Mouse (Mus musculus) liver, adult 2 months (tissue): Measurements from ENCODE around the gene Serpinf2. TPM values are rescaled to one million over a fixed set of nuclear protein-coding genes. Genes with fewer than 3 reads are reported as not detected.
"Not testable (repeated sequence)": the region's sequence is repeated elsewhere in the genome, so short reads cannot be mapped to it uniquely, and the experiment has no call there.

Source experiments
- DNase-seq: peaks from one replicate; pipeline ENCODE4 v3.0.0-alpha.2; 2011; ENCODE audit warnings: low read depth, low spot score; ENCODE audit errors: extremely low read depth
- H3K27ac ChIP-seq: fragments of 200-500 bp; replicated peaks from 2 replicates; pipeline ENCODE4 v1.5.1; 2012; ENCODE audit warnings: low read depth, mild to moderate bottlenecking, control low read depth, inconsistent platforms, low read length; ENCODE audit not compliant: insufficient read depth
- H3K27me3 ChIP-seq: fragments of 200-500 bp; 2 replicates; pipeline ENCODE4 v1.6.1; 2012; ENCODE audit warnings: mild to moderate bottlenecking, moderate library complexity, low read length, inconsistent platforms; ENCODE audit not compliant: control insufficient read depth, insufficient read depth
- H3K36me3 ChIP-seq: fragments of 200-500 bp; 2 replicates; pipeline ENCODE4 v1.6.1; 2012; ENCODE audit warnings: low read length, inconsistent platforms; ENCODE audit not compliant: control insufficient read depth, insufficient read depth
- H3K4me1 ChIP-seq: fragments of 200-500 bp; 2 replicates; pipeline ENCODE4 v1.6.1; 2011; ENCODE audit warnings: low read length; ENCODE audit not compliant: control insufficient read depth, insufficient read depth
- H3K4me3 ChIP-seq: fragments of 200-500 bp; 2 replicates; pipeline ENCODE4 v1.5.1; 2011; ENCODE audit warnings: low read depth, mild to moderate bottlenecking, control low read depth, low read length, moderate library complexity; ENCODE audit not compliant: insufficient read depth
- H3K79me2 ChIP-seq: fragments of 200-500 bp; 2 replicates; pipeline ENCODE4 v1.6.1; 2012; ENCODE audit warnings: inconsistent platforms, mild to moderate bottlenecking, low read length, moderate library complexity; ENCODE audit not compliant: control insufficient read depth, insufficient read depth
- H3K9ac ChIP-seq: fragments of 200-500 bp; 2 replicates; pipeline ENCODE4 v1.6.1; 2012; ENCODE audit warnings: low read depth, mild to moderate bottlenecking, control low read depth, inconsistent platforms, low read length
- CTCF ChIP-seq: fragments of 200-500 bp; IDR thresholded peaks from 2 replicates; pipeline ENCODE4 v1.5.1; 2011; ENCODE audit warnings: low read depth, low read length, control low read depth
- POLR2A ChIP-seq: fragments of 200-500 bp; IDR thresholded peaks from 2 replicates; pipeline ENCODE4 v1.6.1; 2011; ENCODE audit warnings: low read length, control low read depth; ENCODE audit not compliant: insufficient read depth; ENCODE audit errors: extremely low read depth
- WGBS: fragments of 180-500 bp; shearing (Covaris S2); methylation state at CpG from one replicate; pipeline ENCODE4 v1.1.7; 2018; 5-methylcytosine and 5-hydroxymethylcytosine counted together
- polyA plus RNA-seq: library from polyadenylated mRNA; depleted of rRNA; stranded (reverse); fragments of >200 nt; gene quantifications from 2 replicates; pipeline ENCODE4 v1.2.3, GENCODE M21; 2012
- total RNA-seq: library from RNA; depleted of rRNA; stranded (reverse); fragments of >200 nt; gene quantifications from 2 replicates; pipeline ENCODE4 v1.2.3, GENCODE M21; 2014

Serpinf2 gene
- total and polyA plus RNA-seq, 2 experiments, result 687 to 1,654 TPM

DNA sequence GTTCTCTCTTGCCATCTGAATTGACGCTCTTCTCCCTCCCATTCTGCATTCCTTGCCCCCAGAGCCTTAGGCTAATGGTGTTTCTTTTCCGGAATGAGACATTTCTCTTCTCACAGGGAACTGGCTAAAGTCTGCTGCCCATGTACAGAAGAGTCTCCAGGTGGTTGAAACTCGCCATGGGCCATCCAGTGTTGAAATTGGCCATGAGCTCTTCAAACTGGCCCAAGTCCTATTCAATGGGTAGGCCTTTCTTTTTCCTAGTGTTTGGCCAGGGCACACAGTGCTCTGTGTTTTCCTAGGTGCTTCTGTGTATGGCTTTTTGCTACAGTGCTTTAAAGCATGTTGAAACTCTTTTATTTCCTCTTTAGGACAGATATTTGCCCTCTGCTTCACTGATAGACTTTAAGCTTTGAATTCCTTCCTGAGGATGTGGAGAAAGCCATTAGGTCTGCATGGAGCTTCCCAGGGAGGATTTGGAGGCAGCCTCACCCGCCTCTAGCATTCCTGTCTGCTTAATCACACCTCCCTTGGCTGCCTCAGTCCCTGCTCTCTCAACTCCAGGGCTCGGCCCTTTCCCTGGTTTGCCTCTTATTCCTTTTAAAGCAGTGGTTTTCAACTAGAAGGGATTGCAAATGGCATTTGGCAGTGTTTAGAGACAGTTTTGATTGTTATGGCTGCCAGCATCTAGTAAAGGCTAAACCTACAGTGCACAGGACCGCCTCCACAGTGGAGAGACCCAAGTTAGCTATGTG lies 35.9 kb downstream of the Serpinf2 start:
- Histone ChIP-seq H3K36me3 (no peaks in the 10 kb centered on the region), H3K27me3 (no peaks in the 10 kb centered on the region), H3K79me2 (no peaks in the 10 kb centered on the region), H3K27ac (peak overlapping the region; percentile 48), H3K4me3 (no peak overlapping the region), H3K9ac (no peak overlapping the region), H3K4me1 (peaks cover 14% of the 10 kb centered on the region)
- TF ChIP-seq CTCF, result no peak
- no peak for TF ChIP-seq POLR2A
- 71% methylated on average over 6 of the region's 6 CpGs for WGBS
- peak; percentile 61 for DNase-seq

DNA sequence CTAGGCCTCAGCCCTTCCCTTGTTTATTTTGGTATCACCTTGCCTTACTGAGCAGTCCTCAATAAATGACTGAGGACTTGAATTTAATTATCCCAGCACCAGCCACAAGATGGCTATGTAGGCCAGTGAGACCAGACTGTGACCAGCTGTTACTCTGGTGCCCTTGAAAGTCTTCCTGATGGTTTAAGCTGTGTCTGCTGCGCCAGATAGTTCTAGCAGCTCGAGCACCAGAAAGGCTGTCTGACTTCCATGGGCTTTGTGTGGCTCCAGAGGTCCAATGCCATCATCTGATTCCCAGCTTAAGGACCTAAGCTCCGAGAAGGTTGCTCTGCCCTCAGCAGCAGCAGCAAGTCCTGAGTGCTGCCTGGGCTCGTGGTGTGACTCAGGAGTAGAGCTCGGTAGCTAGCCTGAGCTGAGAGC lies 37.1 kb downstream of the Serpinf2 start:
- DNase-seq, result peak; percentile 82
- 17% methylated on average over 5 of the region's 5 CpGs for WGBS
- no peaks in the 10 kb centered on the region for H3K79me2 ChIP-seq
- no peak for TF ChIP-seq POLR2A
- peak; percentile 68 for TF ChIP-seq CTCF
- peaks cover 14% of the 10 kb centered on the region for H3K4me1 ChIP-seq
- no peak overlapping the region for H3K4me3 ChIP-seq
- no peaks in the 10 kb centered on the region for H3K36me3 ChIP-seq
- no peaks in the 10 kb centered on the region for H3K27me3 ChIP-seq
- H3K9ac ChIP-seq, result peak overlapping the region; percentile 53
- peak overlapping the region; percentile 67 for H3K27ac ChIP-seq

DNA sequence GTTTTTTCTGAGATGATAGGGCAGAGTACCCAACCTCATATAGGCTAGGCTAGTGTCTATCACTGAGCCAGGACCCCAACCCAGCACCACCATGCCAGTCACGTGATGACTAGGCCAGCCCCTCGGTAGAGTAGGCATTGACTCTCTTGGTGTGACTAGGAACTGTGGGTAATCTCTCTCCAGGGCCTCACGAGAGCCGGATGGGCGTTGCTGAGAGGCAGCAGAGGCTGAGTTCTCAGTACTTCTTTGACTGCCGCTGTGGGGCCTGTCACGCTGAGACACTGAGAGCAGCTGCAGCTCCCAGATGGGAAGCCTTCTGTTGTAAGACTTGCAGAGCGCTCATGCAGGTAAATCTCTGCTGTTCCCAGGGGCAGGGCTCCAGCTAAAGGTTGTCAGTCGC lies 39.3 kb downstream of the Serpinf2 start:
- Histone ChIP-seq H3K4me3 (no peak overlapping the region), H3K27ac (no peak overlapping the region), H3K4me1 (peaks cover 14% of the 10 kb centered on the region), H3K79me2 (no peaks in the 10 kb centered on the region), H3K27me3 (no peaks in the 10 kb centered on the region), H3K36me3 (no peaks in the 10 kb centered on the region), H3K9ac (no peak overlapping the region)
- no peak for DNase-seq
- 92% methylated on average over 9 of the region's 9 CpGs for WGBS
- TF ChIP-seq POLR2A, result no peak
- TF ChIP-seq CTCF, result no peak

DNA sequence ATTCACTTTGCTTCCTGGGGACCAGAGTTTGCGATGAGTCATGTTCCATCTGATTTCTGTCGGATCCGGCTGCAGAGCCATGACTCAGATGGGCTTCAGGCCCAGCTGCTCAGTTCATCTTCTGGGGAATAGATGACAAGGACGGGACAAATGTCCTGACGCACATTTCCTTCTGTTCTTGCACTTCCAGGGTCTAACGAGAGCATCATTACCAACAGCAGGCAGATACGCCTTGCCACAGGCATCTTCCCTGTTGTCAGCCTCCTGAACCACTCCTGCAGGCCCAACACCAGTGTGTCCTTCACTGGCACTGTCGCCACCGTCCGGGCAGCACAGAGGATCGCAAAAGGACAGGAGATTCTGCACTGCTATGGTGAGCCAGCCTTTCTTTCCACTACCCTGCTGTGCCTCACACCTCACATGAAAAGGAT lies 40.0 kb downstream of the Serpinf2 start:
- DNase-seq, result no peak
- TF ChIP-seq CTCF, result no peak
- TF ChIP-seq POLR2A, result no peak
- 83% methylated on average over 11 of the region's 11 CpGs for WGBS
- H3K9ac ChIP-seq, result no peak overlapping the region
- no peaks in the 10 kb centered on the region for H3K27me3 ChIP-seq
- H3K4me3 ChIP-seq, result no peak overlapping the region
- H3K36me3 ChIP-seq, result no peaks in the 10 kb centered on the region
- no peaks in the 10 kb centered on the region for H3K79me2 ChIP-seq
- peaks cover 14% of the 10 kb centered on the region for H3K4me1 ChIP-seq
- H3K27ac ChIP-seq, result no peak overlapping the region

DNA sequence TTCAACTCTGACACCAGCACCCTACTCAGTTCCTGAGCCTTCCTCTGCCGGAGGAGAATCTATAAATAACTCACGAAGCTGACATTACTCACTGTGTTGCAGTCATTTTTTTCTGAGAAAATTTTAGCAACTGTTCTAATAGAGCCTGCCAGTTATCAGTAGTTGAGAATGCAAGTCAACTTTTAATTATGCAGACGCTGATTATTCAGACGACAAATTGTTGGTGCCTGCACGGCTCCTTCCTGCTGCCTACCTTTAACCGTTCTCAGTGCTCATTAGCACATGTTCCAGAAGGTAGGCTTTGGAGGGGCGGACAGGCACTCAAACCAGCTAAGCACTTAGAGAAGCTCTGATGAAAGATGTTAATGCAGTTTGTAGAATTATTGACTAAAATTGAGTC lies 41.9 kb downstream of the Serpinf2 start:
- Histone ChIP-seq H3K36me3 (no peaks in the 10 kb centered on the region), H3K79me2 (no peaks in the 10 kb centered on the region), H3K27me3 (no peaks in the 10 kb centered on the region), H3K9ac (no peak overlapping the region), H3K4me3 (no peak overlapping the region), H3K4me1 (peaks cover 3% of the 10 kb centered on the region), H3K27ac (no peak overlapping the region)
- no peak for DNase-seq
- TF ChIP-seq POLR2A (no peak), CTCF (no peak)
- 78% methylated on average over 7 of the region's 7 CpGs for WGBS

DNA sequence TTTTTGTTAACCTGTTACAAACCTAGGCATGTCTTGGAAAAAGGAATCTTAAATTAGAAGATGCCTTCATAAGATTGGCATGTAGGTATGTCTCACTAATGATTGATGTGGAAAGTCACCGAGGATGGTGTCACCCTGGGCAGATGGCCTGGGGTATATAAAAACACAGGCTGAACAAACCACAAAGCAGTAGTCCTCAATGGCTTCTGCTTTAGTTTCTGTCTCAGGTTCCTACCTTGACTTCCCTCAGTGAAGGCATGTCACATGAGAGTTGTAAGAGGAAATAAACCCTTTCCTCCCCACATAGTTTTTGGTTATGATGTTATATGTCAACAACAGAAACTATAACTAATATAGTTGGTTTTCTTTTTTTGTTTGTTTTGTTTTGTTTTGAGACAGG lies 43.8 kb downstream of the Serpinf2 start:
- Histone ChIP-seq H3K4me3 (no peak overlapping the region), H3K27ac (no peak overlapping the region), H3K36me3 (no peaks in the 10 kb centered on the region), H3K9ac (no peak overlapping the region), H3K27me3 (no peaks in the 10 kb centered on the region), H3K79me2 (no peaks in the 10 kb centered on the region), H3K4me1 (no peaks in the 10 kb centered on the region)
- no peak for DNase-seq
- no peak for TF ChIP-seq POLR2A
- no peak for TF ChIP-seq CTCF
- 77% methylated on average over 1 of the region's 1 CpGs for WGBS

DNA sequence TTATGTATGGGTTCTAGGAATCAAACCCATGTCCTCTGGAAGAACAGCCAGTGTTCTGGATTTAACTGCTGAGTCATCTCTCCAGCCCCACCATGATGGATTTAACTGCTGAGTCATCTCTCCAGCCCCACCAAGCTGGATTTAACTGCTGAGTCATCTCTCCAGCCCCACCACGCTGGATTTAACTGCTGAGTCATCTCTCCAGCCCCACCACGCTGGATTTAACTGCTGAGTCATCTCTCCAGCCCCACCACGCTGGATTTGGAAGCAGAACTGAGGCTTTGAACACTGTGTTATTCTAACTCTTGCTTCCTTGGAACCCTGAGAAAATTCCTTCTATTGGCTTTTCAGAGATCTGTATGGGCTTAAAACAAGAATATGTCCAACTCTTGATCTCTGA lies 55.9 kb downstream of the Serpinf2 start:
- not testable (repeated sequence) for H3K4me3 ChIP-seq, H3K27ac ChIP-seq, H3K79me2 ChIP-seq, H3K36me3 ChIP-seq, H3K27me3 ChIP-seq, DNase-seq, H3K4me1 ChIP-seq, H3K9ac ChIP-seq
- 65% methylated on average over 3 of the region's 3 CpGs for WGBS
